Mouse (Mus musculus) c-Kit-negative CD71-positive TER-119-positive erythroid progenitor cells, embryonic 14.5 days (primary cell): ENCODE data around the gene Inava.

Source experiments
- DNase-seq: peaks from one replicate; pipeline ENCODE4 v3.0.0-alpha.2; 2013; ENCODE audit warnings: low read depth, low spot score

Gene Inava

GRCm38 (mm10) chr1:136233892-136234594 lies at the start of gene Inava:
TSS of gene Inava (minus strand) at chr1:136234264.
- no peak for DNase-seq

- DNase-seq, result no peak
These were observed 43.3 kb upstream of the Inava start for GRCm38 (mm10) chr1:136277366-136277765.

- no peak for DNase-seq
These were observed 34.2 kb upstream of the Inava start for GRCm38 (mm10) chr1:136268224-136268623.

GRCm38 (mm10) chr1:136266127-136266526 lies 32.1 kb upstream of the Inava start:
- no peak for DNase-seq

- no peak for DNase-seq
These were observed 29.3 kb upstream of the Inava start for GRCm38 (mm10) chr1:136263355-136263754.

GRCm38 (mm10) chr1:136260635-136261238 lies 26.7 kb upstream of the Inava start, which contains the start of gene Gpr25:
TSS of gene Gpr25 (minus strand) at chr1:136260873.
- no peak for DNase-seq

- DNase-seq, result no peak
These were observed 26.0 kb upstream of the Inava start for GRCm38 (mm10) chr1:136259893-136260634.

- DNase-seq, result no peak
These were observed 25.5 kb upstream of the Inava start for GRCm38 (mm10) chr1:136259543-136259892.

- DNase-seq, result no peak
These were observed 24.4 kb upstream of the Inava start for GRCm38 (mm10) chr1:136258495-136258894.

- DNase-seq, result no peak
These were observed 21.6 kb upstream of the Inava start for GRCm38 (mm10) chr1:136255657-136256056.

- DNase-seq, result no peak
These were observed 21.1 kb upstream of the Inava start for GRCm38 (mm10) chr1:136255174-136255573.

- DNase-seq, result no peak
These were observed 20.5 kb upstream of the Inava start for GRCm38 (mm10) chr1:136254503-136255065.

GRCm38 (mm10) chr1:136253472-136253871 lies 19.4 kb upstream of the Inava start:
- DNase-seq, result no peak

GRCm38 (mm10) chr1:136249662-136250061 lies 15.6 kb upstream of the Inava start:
- no peak for DNase-seq

GRCm38 (mm10) chr1:136247393-136247792 lies 13.3 kb upstream of the Inava start:
- no peak for DNase-seq

GRCm38 (mm10) chr1:136244469-136244868 lies 10.4 kb upstream of the Inava start:
- no peak for DNase-seq

- no peak for DNase-seq
These were observed 7.7 kb upstream of the Inava start for GRCm38 (mm10) chr1:136241801-136242200.

GRCm38 (mm10) chr1:136238495-136238894 lies 4.4 kb upstream of the Inava start:
- no peak for DNase-seq

GRCm38 (mm10) chr1:136234595-136235092 lies 580 bp upstream of the Inava start:
- no peak for DNase-seq

GRCm38 (mm10) chr1:136232986-136233790 lies 876 bp downstream of the Inava start:
- no peak for DNase-seq

GRCm38 (mm10) chr1:136232285-136232926 lies 1.7 kb downstream of the Inava start:
- no peak for DNase-seq
